Mouse (Mus musculus): Measurements from ENCODE around the gene Hspa1a. TPM values are rescaled to one million over a fixed set of nuclear protein-coding genes. Genes with fewer than 3 reads are reported as not detected.
A peak's percentile ranks its signal among the peaks of the same experiment; 100 is the strongest.

The Hspa1a gene
- polyA plus RNA-seq, 1 experiment: 1.8 TPM

DNA sequence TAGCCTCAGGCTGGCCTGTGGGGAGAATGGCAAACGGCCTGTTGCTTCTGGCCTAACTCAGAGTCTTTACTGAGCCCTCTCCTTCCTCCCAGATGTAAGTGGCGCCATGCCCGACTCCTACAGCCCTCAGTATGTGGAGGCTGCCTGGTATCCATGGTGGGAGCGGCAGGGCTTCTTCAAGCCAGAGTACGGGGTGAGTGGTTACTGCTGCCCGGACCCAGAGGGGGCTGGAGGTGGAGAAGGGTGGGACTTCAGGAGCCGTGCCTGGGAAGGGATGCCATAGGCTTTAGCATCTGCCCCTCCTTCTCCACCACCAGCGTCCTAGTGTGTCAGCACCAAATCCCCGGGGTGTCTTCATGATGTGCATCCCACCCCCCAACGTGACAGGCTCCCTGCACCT lies 33.2 kb upstream of the Hspa1a start:
- Histone ChIP-seq H3K4me2 (ENCODE audit: low read depth) (no peak overlapping the region), H3K27me3 (ENCODE audit: control insufficient read depth, insufficient read depth, insufficient read length) (no peaks in the 10 kb centered on the region), H3K79me2 (ENCODE audit: control insufficient read depth, insufficient read depth) (peaks cover 50% of the 10 kb centered on the region), H3ac (ENCODE audit: control insufficient read depth, insufficient read length) (no peak overlapping the region), H3K36me3 (ENCODE audit: control insufficient read depth, insufficient read depth) (peaks cover 42% of the 10 kb centered on the region), H3K4me3 (no peak overlapping the region)
- TF ChIP-seq SRF (IDR thresholded peaks at IDR 0.05; ENCODE audit: control insufficient read depth, insufficient read length, low read depth) (no peak), POLR2AphosphoS2 (IDR thresholded peaks at IDR 0.05; ENCODE audit: insufficient read length, low read depth) (no peak)

GRCm38 (mm10) chr17:35004075-35004717 lies 32.2 kb upstream of the Hspa1a start:
- H3K4me2 ChIP-seq (ENCODE audit: low read depth): no peak overlapping the region
- peaks cover 37% of the 10 kb centered on the region for H3K36me3 ChIP-seq (ENCODE audit: control insufficient read depth, insufficient read depth)
- TF ChIP-seq REST (IDR thresholded peaks at IDR 0.05; ENCODE audit: insufficient read depth, insufficient read length): no peak
- no peak for TF ChIP-seq USF1 (IDR thresholded peaks at IDR 0.05; ENCODE audit: low read depth)
- no peak for TF ChIP-seq TCF3 (IDR thresholded peaks at IDR 0.05; ENCODE audit: insufficient read length, low read depth)
- TF ChIP-seq MYOD1 (IDR thresholded peaks at IDR 0.05; ENCODE audit: control insufficient read depth in 1 of 3, insufficient read length in 2 of 3, low read depth in 2 of 3): no peak
- no peak for TF ChIP-seq E2F4 (IDR thresholded peaks at IDR 0.05; ENCODE audit: insufficient read depth)
- no peak for TF ChIP-seq CEBPB (IDR thresholded peaks at IDR 0.05; ENCODE audit: insufficient read depth, poor library complexity, severe bottlenecking)
- TF ChIP-seq MYOG (IDR thresholded peaks at IDR 0.05; ENCODE audit: control insufficient read depth in 1 of 3, insufficient read depth in 1 of 3, insufficient read length in 2 of 3, low read depth in 2 of 3): no peak
- TF ChIP-seq TCF12 (IDR thresholded peaks at IDR 0.05; ENCODE audit: insufficient read depth, poor library complexity, severe bottlenecking): no peak
- TF ChIP-seq POLR2A (IDR thresholded peaks at IDR 0.05; ENCODE audit: insufficient read length, low read depth): no peak
- TF ChIP-seq MAX (IDR thresholded peaks at IDR 0.05; ENCODE audit: low read depth): no peak
- TF ChIP-seq POLR2AphosphoS2 (IDR thresholded peaks at IDR 0.05; ENCODE audit: insufficient read length, low read depth): no peak
- H3K27me3 ChIP-seq (ENCODE audit: control insufficient read depth, insufficient read depth, insufficient read length): no peaks in the 10 kb centered on the region
- peaks cover 59% of the 10 kb centered on the region for H3K79me2 ChIP-seq (ENCODE audit: control insufficient read depth, insufficient read depth)
- H3ac ChIP-seq (ENCODE audit: control insufficient read depth, insufficient read length): no peak overlapping the region
- H3K4me3 ChIP-seq: peak overlapping the region; percentile 98

DNA sequence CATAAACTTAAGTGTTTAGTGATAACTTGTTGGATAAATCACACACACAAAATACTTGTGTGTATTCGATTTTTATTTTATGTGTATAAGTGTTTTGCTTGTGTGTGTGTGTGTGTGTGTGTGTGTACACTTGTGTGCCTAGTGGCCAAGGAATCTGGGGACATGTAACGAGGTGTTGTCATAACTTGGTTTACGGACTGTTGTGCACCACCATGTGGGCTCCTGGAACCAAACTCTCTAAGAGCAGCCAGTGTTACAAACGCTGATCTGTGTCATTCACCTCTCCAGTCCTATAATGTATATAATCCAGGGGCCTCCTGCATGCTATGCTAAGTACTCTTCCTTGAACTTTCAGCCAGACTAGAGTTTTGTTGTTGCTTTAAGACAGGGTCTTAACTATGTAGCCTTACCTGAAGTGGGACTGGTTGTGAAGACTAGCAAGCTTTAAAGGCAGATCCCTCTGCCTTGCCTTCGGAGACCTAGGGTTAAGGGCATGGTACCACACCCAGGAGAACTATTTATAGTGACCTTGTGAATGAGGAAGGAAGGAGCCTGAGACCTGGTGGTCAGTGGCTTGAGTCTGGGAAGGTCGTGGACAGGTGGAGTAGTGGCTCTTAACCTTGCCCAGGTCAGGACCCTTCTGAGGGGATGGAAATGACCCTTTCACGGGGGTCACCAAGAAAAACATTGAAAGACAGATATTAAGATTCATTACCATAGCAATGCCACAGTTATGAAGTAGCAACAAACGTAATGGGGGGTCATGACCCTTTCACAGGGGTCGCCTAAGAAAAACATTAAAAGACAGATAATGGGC lies 31.3 kb upstream of the Hspa1a start:
- Histone ChIP-seq H3K4me2 (ENCODE audit: low read depth) (peak overlapping the region; percentile 98), H3K4me3 (peak overlapping the region; percentile 98), H3K36me3 (ENCODE audit: control insufficient read depth, insufficient read depth) (peaks cover 34% of the 10 kb centered on the region), H3K27me3 (ENCODE audit: control insufficient read depth, insufficient read depth, insufficient read length) (no peaks in the 10 kb centered on the region), H3ac (ENCODE audit: control insufficient read depth, insufficient read length) (peak overlapping the region; percentile 92), H3K79me2 (ENCODE audit: control insufficient read depth, insufficient read depth) (peaks cover 69% of the 10 kb centered on the region)
- TF ChIP-seq POLR2A (IDR thresholded peaks at IDR 0.05; ENCODE audit: insufficient read length, low read depth) (peak; percentile 1), SRF (IDR thresholded peaks at IDR 0.05; ENCODE audit: control insufficient read depth, insufficient read length, low read depth) (no peak), CEBPB (IDR thresholded peaks at IDR 0.05; ENCODE audit: insufficient read depth, poor library complexity, severe bottlenecking) (no peak), REST (IDR thresholded peaks at IDR 0.05; ENCODE audit: insufficient read depth, insufficient read length) (no peak)

DNA sequence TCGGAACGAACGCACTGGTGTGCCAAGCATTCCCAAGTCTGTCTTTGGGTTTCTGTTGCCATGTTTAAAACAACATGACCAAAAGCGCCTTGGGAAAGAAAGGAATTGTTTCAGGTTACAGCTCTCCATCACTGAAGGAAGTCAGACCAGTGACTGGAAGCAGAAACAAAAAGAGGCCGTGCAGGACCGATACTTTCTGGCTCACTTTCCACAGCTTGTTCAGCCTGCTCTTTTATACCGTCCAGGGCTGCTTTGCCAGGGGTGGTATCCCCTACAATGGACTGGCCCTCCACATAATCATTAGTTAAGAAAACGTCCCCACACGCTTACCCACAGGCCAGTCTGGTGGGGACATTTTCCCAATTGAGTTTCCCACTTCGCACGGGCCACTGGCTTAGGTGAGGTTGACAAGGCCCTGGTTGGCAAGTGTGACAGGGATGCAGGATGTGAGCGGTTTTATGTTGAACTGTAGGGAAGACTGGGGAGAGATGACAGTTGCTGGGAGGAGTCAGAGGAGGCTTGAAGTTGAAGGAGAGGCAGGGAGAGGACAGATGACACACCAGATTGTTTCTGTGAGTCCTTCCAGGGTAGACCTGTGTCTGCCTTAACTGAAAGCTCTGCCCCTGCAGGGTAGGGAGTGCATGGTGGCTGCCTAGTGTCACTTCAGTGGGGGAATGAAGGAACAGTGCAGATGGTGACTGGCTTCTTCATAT lies 30.4 kb upstream of the Hspa1a start:
- H3K79me2 ChIP-seq (ENCODE audit: control insufficient read depth, insufficient read depth): peaks cover 73% of the 10 kb centered on the region
- peak overlapping the region; percentile 92 for H3ac ChIP-seq (ENCODE audit: control insufficient read depth, insufficient read length)
- H3K36me3 ChIP-seq (ENCODE audit: control insufficient read depth, insufficient read depth): peaks cover 35% of the 10 kb centered on the region
- H3K27me3 ChIP-seq (ENCODE audit: control insufficient read depth, insufficient read depth, insufficient read length): no peaks in the 10 kb centered on the region
- peak overlapping the region; percentile 98 for H3K4me3 ChIP-seq
- TF ChIP-seq POLR2A (IDR thresholded peaks at IDR 0.05; ENCODE audit: insufficient read length, low read depth) (peak; percentile 37), MYOD1 (IDR thresholded peaks at IDR 0.05; ENCODE audit: control insufficient read depth in 1 of 3, insufficient read length in 2 of 3, low read depth in 2 of 3) (no peak)
- H3K4me2 ChIP-seq (ENCODE audit: low read depth): peak overlapping the region; percentile 98

- TF ChIP-seq POLR2AphosphoS2 (IDR thresholded peaks at IDR 0.05; ENCODE audit: insufficient read length, low read depth): peak; percentile 8
- TF ChIP-seq POLR2A (IDR thresholded peaks at IDR 0.05; ENCODE audit: insufficient read length, low read depth): peak; percentile 15
- TF ChIP-seq E2F4 (IDR thresholded peaks at IDR 0.05; ENCODE audit: insufficient read depth): no peak
- no peak for TF ChIP-seq USF1 (IDR thresholded peaks at IDR 0.05; ENCODE audit: low read depth)
- TF ChIP-seq REST (IDR thresholded peaks at IDR 0.05; ENCODE audit: insufficient read depth, insufficient read length): no peak
- TF ChIP-seq SRF (IDR thresholded peaks at IDR 0.05; ENCODE audit: control insufficient read depth, insufficient read length, low read depth): no peak
- peak in 2 of 3 experiments; percentile 69 to 76 for TF ChIP-seq MYOD1 (IDR thresholded peaks at IDR 0.05; ENCODE audit: control insufficient read depth in 1 of 3, insufficient read length in 2 of 3, low read depth in 2 of 3)
- peak; percentile 69; the same call in 1 of the 2 replicates for TF ChIP-seq CEBPB (IDR thresholded peaks at IDR 0.05; ENCODE audit: insufficient read depth, poor library complexity, severe bottlenecking)
- TF ChIP-seq TCF3 (IDR thresholded peaks at IDR 0.05; ENCODE audit: insufficient read length, low read depth): peak; percentile 30
- TF ChIP-seq TCF12 (IDR thresholded peaks at IDR 0.05; ENCODE audit: insufficient read depth, poor library complexity, severe bottlenecking): no peak
- peak in 2 of 3 experiments; percentile 83 to 85 for TF ChIP-seq MYOG (IDR thresholded peaks at IDR 0.05; ENCODE audit: control insufficient read depth in 1 of 3, insufficient read depth in 1 of 3, insufficient read length in 2 of 3, low read depth in 2 of 3)
- TF ChIP-seq MAX (IDR thresholded peaks at IDR 0.05; ENCODE audit: low read depth): no peak
- Histone ChIP-seq H3K79me2 (ENCODE audit: control insufficient read depth, insufficient read depth) (peaks cover 73% of the 10 kb centered on the region), H3K36me3 (ENCODE audit: control insufficient read depth, insufficient read depth) (peaks cover 28% of the 10 kb centered on the region), H3K4me2 (ENCODE audit: low read depth) (peak overlapping the region; percentile 98), H3K4me3 (peak overlapping the region; percentile 98), H3ac (ENCODE audit: control insufficient read depth, insufficient read length) (peak overlapping the region; percentile 92), H3K27me3 (ENCODE audit: control insufficient read depth, insufficient read depth, insufficient read length) (no peaks in the 10 kb centered on the region)
These were observed 29.6 kb upstream of the Hspa1a start for GRCm38 (mm10) chr17:35001452-35002152.
